Mouse (Mus musculus) intestine, embryonic 14.5 days (tissue): Measurements from ENCODE around the gene Cyp2j5. TPM values are rescaled to one million over a fixed set of nuclear protein-coding genes. Genes with fewer than 3 reads are reported as not detected.
A peak's percentile ranks its signal among the peaks of the same experiment; 100 is the strongest.

Experiments
- ATAC-seq: fragments of 200-750 bp; cut with Nextera tagmentation; replicated peaks from 2 replicates; pipeline ENCODE4 v1.8.0; 2017; ENCODE audit warnings: low read depth, moderate number of reproducible peaks, moderate TSS enrichment, moderate library complexity; ENCODE audit not compliant: low FRiP score, low TSS enrichment
- DNase-seq: peaks from one replicate; pipeline ENCODE4 v3.0.0-alpha.2; 2018; ENCODE audit warnings: low spot score
- H3K27ac ChIP-seq: fragments of 300-500 bp; sonication (generic); 2 replicates; pipeline ENCODE4 v1.5.1; 2014; ENCODE audit warnings: low read depth, mild to moderate bottlenecking, control low read depth
- H3K27me3 ChIP-seq: fragments of 300-500 bp; sonication (generic); replicated peaks from 2 replicates; pipeline ENCODE4 v1.6.1; 2014; ENCODE audit warnings: low read length, control low read depth; ENCODE audit not compliant: control insufficient read depth, insufficient read depth
- H3K36me3 ChIP-seq: fragments of 300-500 bp; sonication (generic); 2 replicates; pipeline ENCODE4 v1.6.1; 2014; ENCODE audit warnings: low read length, control low read depth; ENCODE audit not compliant: control insufficient read depth, insufficient read depth
- H3K4me1 ChIP-seq: fragments of 300-500 bp; sonication (generic); replicated peaks from 2 replicates; pipeline ENCODE4 v1.6.1; 2014; ENCODE audit warnings: low read length, control low read depth, mixed read lengths; ENCODE audit not compliant: control insufficient read depth, insufficient read depth
- H3K4me2 ChIP-seq: fragments of 300-500 bp; sonication (generic); 2 replicates; pipeline ENCODE4 v1.6.1; 2014; ENCODE audit warnings: low read length
- H3K4me3 ChIP-seq: fragments of 300-500 bp; sonication (generic); 2 replicates; pipeline ENCODE4 v1.5.1; 2014; ENCODE audit warnings: low read depth, low read length, control low read depth, mixed read lengths
- H3K9ac ChIP-seq: fragments of 300-500 bp; sonication (generic); 2 replicates; pipeline ENCODE4 v1.6.1; 2014; ENCODE audit warnings: mild to moderate bottlenecking, low read length
- H3K9me3 ChIP-seq: fragments of 300-500 bp; sonication (generic); 2 replicates; pipeline ENCODE4 v1.6.1; 2016; ENCODE audit warnings: low read length, control low read depth; ENCODE audit not compliant: control insufficient read depth
- WGBS: fragments of 180-500 bp; shearing (Covaris S2); extraction: QIAGEN DNeasy Blood & Tissue Kit; methylation state at CpG from one replicate; pipeline ENCODE4 v1.1.7; 2014; 5-methylcytosine and 5-hydroxymethylcytosine counted together
- polyA plus RNA-seq: library from polyadenylated mRNA; unstranded; fragments of >200 nt; fragmentation: Nextera tagmentation; extraction: Ambion mirVana; gene quantifications from 2 replicates; pipeline ENCODE4 v1.2.1, GENCODE M21; 2014

Gene Cyp2j5
- not detected in 2 replicates for polyA plus RNA-seq

DNA sequence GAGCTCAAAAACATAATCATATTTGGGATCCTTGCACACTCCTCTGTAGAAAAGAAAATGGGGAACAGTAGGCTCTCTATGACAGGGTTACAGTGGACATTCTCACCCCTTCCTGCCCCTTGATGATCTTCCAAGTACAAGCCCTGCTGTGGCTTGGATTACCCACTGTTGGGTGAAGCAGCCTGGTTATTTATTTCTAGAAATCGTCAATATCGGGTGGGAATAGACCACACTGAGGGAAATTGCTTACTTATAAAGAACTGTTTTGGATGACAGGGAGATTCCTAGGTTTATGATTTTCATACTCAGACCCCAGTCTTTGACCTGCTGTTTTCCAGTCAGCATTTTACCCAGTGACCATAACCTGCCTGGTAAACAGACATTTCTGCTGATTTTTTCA lies at the start of gene Cyp2j5:
Cyp2j5 (minus strand) TSS at position 164 of the 400 bp plus-strand sequence.
- no peak for DNase-seq
- Histone ChIP-seq H3K4me1 (no peaks in the 10 kb centered on the region), H3K27me3 (no peaks in the 10 kb centered on the region), H3K4me3 (no peak within 1 kb of the TSS), H3K36me3 (no peaks in the 10 kb centered on the region), H3K4me2 (no peak within 1 kb of the TSS), H3K27ac (no peak within 1 kb of the TSS), H3K9ac (no peak within 1 kb of the TSS), H3K9me3 (no peaks in the 10 kb centered on the region)
- WGBS, result 79% methylated on average over 2 of the region's 2 CpGs
- no peak for ATAC-seq

DNA sequence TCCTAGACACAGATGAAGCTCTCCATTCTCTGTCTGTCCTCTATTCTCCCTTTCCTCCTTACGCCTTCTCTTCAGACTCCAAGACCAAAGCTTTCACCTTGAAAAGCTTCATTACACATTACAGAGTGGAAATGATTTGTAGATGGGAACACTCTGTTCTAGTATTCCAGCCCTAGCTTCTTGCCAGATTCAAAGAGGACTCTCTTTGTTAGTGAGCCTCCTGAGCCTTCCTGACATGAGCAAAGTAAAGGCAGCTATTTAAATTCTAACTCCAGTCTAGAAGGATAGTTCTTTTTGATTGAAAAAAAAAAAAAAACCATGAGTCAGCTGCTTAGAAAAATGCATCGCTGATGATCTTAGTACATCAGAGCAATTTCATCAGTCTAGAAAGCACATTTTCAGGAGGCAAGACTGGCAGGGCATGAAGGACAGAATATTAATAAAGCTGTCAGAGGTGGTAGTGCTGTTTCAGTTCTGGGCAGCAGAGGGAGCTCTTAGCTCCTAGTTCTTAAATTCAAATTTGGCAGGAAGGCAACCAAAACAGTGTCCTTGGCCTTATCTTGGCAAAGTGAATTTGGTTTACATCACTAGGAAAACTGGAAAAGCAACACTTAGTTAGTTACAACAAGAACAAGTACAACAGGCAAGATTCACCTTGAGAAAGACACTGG lies 41.5 kb upstream of the Cyp2j5 start:
- Histone ChIP-seq H3K9ac (no peak overlapping the region), H3K27ac (no peak overlapping the region), H3K36me3 (no peaks in the 10 kb centered on the region), H3K4me1 (no peaks in the 10 kb centered on the region), H3K27me3 (no peaks in the 10 kb centered on the region), H3K9me3 (no peaks in the 10 kb centered on the region), H3K4me2 (no peak overlapping the region), H3K4me3 (no peak overlapping the region)
- no peak for ATAC-seq
- no peak for DNase-seq
- 56% methylated on average over 2 of the region's 2 CpGs for WGBS

DNA sequence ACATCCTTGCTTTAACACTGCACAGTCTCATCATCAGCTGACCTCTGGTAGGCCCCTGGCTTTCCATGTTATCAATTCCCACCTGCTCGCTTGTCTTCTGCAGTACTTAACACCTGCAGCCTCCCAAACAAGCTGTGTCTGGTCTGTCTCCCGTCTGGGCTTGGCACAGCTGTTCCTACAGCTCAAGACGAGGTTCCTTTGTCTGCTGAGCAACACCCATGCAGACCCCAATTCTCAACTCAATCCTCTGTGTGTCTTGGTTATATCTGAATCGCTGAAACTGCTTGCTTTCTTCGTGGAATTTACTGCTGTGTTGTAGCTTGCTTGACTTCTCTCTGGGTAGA lies 34.2 kb upstream of the Cyp2j5 start:
- no peak overlapping the region for H3K4me2 ChIP-seq
- H3K4me1 ChIP-seq, result no peaks in the 10 kb centered on the region; the same call in 1 of the 2 replicates
- H3K9ac ChIP-seq, result no peak overlapping the region
- ATAC-seq (no peak), DNase-seq (no peak)
- H3K27me3 ChIP-seq, result no peaks in the 10 kb centered on the region
- no peaks in the 10 kb centered on the region for H3K36me3 ChIP-seq
- H3K4me3 ChIP-seq, result no peak overlapping the region
- 53% methylated on average over 5 of the region's 5 CpGs for WGBS
- no peaks in the 10 kb centered on the region for H3K9me3 ChIP-seq
- no peak overlapping the region for H3K27ac ChIP-seq

DNA sequence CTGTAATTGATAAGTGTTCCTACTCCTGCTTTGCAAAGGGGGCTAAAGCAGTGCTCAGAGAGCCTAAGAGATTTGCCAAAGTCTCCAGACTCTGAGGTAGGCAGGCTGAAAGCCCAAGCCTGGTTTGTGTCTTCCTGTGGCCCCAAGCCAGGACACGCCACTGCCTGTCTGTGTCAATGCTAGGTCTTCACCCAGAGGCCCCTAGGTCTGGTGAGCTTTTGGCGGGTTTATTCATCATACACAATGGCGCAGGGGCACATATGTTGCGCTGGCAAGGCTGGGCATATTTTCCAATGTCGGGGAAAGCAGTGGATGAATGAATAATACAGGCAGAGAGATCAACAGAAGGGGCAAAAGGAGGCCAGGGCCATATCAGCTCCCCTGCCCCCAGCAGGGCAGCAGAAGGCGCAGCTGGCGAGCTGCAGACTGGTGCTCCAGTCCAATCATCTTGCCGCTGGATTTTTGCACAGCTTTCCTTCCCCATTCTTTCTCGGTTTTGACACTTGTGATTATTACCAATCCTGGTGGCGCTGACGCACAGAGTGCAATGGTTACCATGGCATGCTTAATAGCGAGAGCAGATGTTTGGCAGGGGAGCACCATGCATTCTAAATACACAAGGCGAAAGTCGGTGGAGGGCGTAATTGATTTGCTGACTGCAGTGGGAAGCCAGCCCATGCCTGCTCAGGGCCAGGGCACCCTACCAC lies 33.7 kb upstream of the Cyp2j5 start:
- Histone ChIP-seq H3K4me2 (no peak overlapping the region), H3K4me1 (no peaks in the 10 kb centered on the region; the same call in 1 of the 2 replicates), H3K9ac (no peak overlapping the region), H3K9me3 (no peaks in the 10 kb centered on the region), H3K27me3 (no peaks in the 10 kb centered on the region), H3K36me3 (no peaks in the 10 kb centered on the region), H3K4me3 (no peak overlapping the region), H3K27ac (no peak overlapping the region)
- no peak for ATAC-seq
- WGBS, result 64% methylated on average over 15 of the region's 15 CpGs
- DNase-seq, result no peak

DNA sequence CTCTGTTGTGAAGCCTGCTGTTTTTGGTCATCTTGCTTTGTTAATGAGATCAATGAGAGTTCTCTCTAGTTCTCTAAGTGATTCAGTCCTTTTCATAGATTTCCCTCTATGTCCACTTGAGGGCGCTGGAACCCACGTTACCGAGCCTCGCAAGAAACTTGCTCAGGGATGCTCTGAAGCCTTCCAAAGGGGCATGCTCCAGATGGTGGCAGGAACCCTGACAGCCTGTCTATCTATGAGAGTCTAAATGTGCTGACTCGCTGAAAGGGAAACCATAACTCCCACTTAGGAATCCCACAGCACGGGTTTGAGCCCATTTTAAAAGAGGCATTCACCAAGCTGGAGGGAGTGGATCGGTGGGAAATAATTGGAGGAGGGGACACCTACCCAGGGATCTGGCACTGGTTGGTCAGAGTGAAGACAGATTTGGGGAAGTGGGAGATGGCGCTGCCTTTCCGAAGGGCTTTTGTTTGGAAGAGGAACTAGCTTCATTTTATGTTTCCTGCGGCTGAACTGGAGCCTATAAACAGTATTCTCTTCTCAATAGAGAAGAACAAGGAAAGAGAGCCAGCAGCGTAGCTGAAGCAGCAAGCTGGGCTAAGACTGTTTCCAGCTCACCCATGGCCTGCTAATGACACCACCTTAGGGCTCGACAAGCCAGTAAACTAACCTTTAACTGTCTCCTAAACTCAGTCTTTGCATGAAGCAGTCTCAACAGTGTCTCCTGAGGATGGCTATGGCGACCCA lies 32.8 kb upstream of the Cyp2j5 start:
- Histone ChIP-seq H3K4me2 (no peak overlapping the region), H3K4me3 (no peak overlapping the region), H3K9me3 (no peaks in the 10 kb centered on the region), H3K9ac (no peak overlapping the region), H3K27ac (no peak overlapping the region), H3K36me3 (no peaks in the 10 kb centered on the region), H3K4me1 (no peaks in the 10 kb centered on the region; the same call in 1 of the 2 replicates), H3K27me3 (no peaks in the 10 kb centered on the region)
- ATAC-seq, result no peak
- 35% methylated on average over 13 of the region's 13 CpGs for WGBS
- DNase-seq, result peak; percentile 67

DNA sequence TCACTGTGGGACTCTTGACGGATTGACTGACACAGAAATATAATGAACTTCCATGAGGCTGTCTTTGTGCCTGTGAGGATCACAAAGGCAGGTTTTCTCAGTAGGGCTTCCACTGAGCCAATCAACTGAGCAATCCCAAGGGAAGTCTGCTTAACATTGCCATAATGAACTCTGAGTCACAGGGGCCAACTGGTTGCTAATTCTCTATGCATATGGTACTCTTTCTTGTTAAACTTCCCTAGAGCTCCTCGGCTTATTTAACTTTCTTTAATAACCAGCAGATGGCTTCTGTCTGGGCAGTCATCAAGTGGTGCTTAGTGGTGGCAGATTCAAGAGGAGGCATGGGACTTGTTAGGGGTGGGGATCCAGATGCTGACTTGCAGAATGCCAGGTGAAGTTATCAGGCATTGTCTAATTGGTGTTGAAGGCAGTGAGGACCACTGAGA lies 23.4 kb upstream of the Cyp2j5 start:
- H3K9me3 ChIP-seq, result no peaks in the 10 kb centered on the region
- no peaks in the 10 kb centered on the region for H3K36me3 ChIP-seq
- no peaks in the 10 kb centered on the region for H3K4me1 ChIP-seq
- no peaks in the 10 kb centered on the region for H3K27me3 ChIP-seq
- DNase-seq (no peak), ATAC-seq (no peak)
- H3K4me2 ChIP-seq, result no peak overlapping the region
- H3K9ac ChIP-seq, result no peak overlapping the region
- no peak overlapping the region for H3K27ac ChIP-seq
- no peak overlapping the region for H3K4me3 ChIP-seq
- 81% methylated on average over 2 of the region's 2 CpGs for WGBS

DNA sequence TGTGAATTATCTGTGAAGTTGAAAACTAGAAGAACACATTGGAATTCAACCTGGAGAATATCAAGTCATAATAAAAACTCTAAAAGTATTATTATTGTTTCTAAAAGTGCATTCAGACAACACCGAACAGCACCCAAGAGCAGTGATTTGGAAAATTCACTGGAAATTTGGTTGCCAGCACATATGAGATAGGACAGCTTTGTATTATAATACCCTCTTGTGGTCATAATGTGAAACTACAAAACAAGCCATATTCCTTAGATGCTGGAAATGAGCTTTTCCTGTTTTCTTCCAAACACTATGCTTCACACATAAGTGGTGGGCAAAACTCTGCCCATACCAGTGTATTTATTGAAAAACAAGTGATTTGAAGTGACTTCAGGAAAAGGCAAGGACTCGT lies 19.5 kb upstream of the Cyp2j5 start:
- WGBS, result 52% methylated on average over 2 of the region's 2 CpGs
- no peak for DNase-seq
- Histone ChIP-seq H3K36me3 (no peaks in the 10 kb centered on the region), H3K4me3 (no peak overlapping the region), H3K9ac (no peak overlapping the region), H3K27ac (no peak overlapping the region), H3K4me2 (no peak overlapping the region), H3K27me3 (no peaks in the 10 kb centered on the region), H3K9me3 (no peaks in the 10 kb centered on the region), H3K4me1 (no peaks in the 10 kb centered on the region)
- ATAC-seq, result peak; percentile 50; the same call in 1 of the 2 replicates

DNA sequence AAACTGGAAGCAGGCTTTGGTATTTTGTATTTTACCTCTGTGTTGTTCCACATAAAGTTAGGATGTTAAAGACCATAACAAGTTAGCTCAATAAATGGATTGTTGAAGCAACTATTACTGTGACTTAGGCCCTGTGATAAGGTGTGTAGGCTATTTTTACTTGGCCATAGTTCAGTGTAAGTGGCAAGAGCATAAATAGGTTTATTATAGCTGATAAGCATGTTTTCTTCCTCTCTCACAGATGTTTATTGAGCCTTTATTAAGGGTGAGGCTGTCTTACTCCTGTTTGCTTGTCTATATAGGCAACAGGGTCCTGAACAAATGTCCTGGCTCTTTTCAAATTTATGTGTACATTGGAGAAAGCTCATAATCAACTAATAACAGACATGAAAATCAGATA lies 17.0 kb upstream of the Cyp2j5 start:
- Histone ChIP-seq H3K36me3 (no peaks in the 10 kb centered on the region), H3K27me3 (no peaks in the 10 kb centered on the region), H3K4me3 (no peak overlapping the region), H3K9me3 (no peaks in the 10 kb centered on the region), H3K27ac (no peak overlapping the region), H3K4me2 (no peak overlapping the region), H3K4me1 (no peaks in the 10 kb centered on the region), H3K9ac (no peak overlapping the region)
- ATAC-seq (no peak), DNase-seq (no peak)
